Mouse (Mus musculus) bone marrow macrophage, adult 2 months (primary cell): Measurements from ENCODE around the gene Cyp4f14.
A peak's percentile ranks its signal among the peaks of the same experiment; 100 is the strongest.

Experiments
- CTCF ChIP-seq: IDR thresholded peaks from 2 replicates; pipeline ENCODE4 v1.5.1; 2012; ENCODE audit warnings: low read depth, mild to moderate bottlenecking, low read length, moderate library complexity
- POLR2A ChIP-seq: IDR thresholded peaks from 2 replicates; pipeline ENCODE4 v1.6.1; 2012; ENCODE audit warnings: mild to moderate bottlenecking, low read depth, low read length, borderline replicate concordance

DNA sequence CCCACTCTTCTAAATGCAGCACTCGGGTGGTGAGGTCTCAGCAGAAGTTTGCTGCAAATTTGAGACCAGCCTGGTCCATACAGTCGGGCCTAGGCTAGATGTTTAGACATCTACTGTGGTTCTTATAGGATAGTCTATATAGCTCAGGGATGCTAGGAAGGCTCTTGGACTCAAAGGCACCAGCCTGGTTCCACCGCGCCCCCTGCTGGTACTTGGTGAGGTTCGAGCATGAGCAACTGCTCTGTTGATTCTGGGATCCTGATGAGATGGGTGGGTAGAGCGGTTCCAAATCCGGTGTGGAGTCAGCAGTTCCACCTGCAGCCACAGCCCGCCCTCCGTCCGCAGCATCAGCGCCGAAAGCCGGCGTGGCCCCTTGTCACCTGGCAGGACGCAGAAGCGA lies 34.3 kb upstream of the Cyp4f14 start:
- TF ChIP-seq CTCF (peak; percentile 70), POLR2A (no peak)
